In genomic region chr10:75439211-75439811, GRCm38 (mm10) we compare ENCODE assay signal across 8 mouse cellular contexts. TPM values are rescaled to one million over a fixed set of nuclear protein-coding genes. Genes with fewer than 3 reads are reported as not detected.
DNase-seq lines count a peak whose midpoint lies in the region; ATAC-seq and TF ChIP-seq lines count a peak whose summit lies in the region.

No protein-coding gene starts in this region.

- H3K27ac ChIP-seq in kidney, embryonic 14.5 days (ENCODE audit: low read depth, low read length), result no peak overlapping the region
- no peak overlapping the region for H3K27ac ChIP-seq in embryonic facial prominence, embryonic 11.5 days (replicated peaks; ENCODE audit: low read depth, low read length)
- H3K27ac ChIP-seq in hindbrain, embryonic 13.5 days, result peak overlapping the region; percentile 10; the same call in 1 of the 2 replicates
- H3K27ac ChIP-seq in liver, embryonic 11.5 days (ENCODE audit: low read depth, low read length), result no peak overlapping the region
- H3K27ac ChIP-seq in neural tube, embryonic 15.5 days (replicated peaks), result peak overlapping the region; percentile 39; the same call in 1 of the 2 replicates

- DNase-seq in kidney, adult 9 months, result peak; percentile 61
- no peak for DNase-seq in Patski (ENCODE audit: low read depth, low spot score)
- peak; percentile 55 for DNase-seq in embryonic facial prominence, embryonic 11.5 days (ENCODE audit: low spot score)
- peak; percentile 39 for DNase-seq in liver, embryonic 11.5 days (ENCODE audit: low spot score)
- DNase-seq in T-cell, adult 2 months (ENCODE audit: low spot score), result no peak

- 0 out of 2 replicates have a peak, but pooled peaks cover 4% of the 10 kb centered on the region for H3K4me1 ChIP-seq in kidney, embryonic 14.5 days (ENCODE audit: control insufficient read depth, insufficient read depth, low read length)
- H3K4me1 ChIP-seq in embryonic facial prominence, embryonic 11.5 days (ENCODE audit: control insufficient read depth, insufficient read depth, low read length), result no peaks in the 10 kb centered on the region
- H3K4me1 ChIP-seq in hindbrain, embryonic 13.5 days (replicated peaks), result peaks cover 17% of the 10 kb centered on the region
- no peaks in the 10 kb centered on the region; the same call in 1 of the 2 replicates for H3K4me1 ChIP-seq in liver, embryonic 11.5 days (replicated peaks; ENCODE audit: control insufficient read depth, insufficient read depth, low read length)
- H3K4me1 ChIP-seq in neural tube, embryonic 15.5 days, result peaks cover 8% of the 10 kb centered on the region; the same call in 1 of the 2 replicates

- H3K36me3 ChIP-seq in kidney, embryonic 14.5 days (ENCODE audit: control insufficient read depth, insufficient read depth, low read length), result no peaks in the 10 kb centered on the region
- no peaks in the 10 kb centered on the region for H3K36me3 ChIP-seq in embryonic facial prominence, embryonic 11.5 days (replicated peaks; ENCODE audit: control insufficient read depth, insufficient read depth, low read depth, low read length)
- no peaks in the 10 kb centered on the region for H3K36me3 ChIP-seq in hindbrain, embryonic 13.5 days
- H3K36me3 ChIP-seq in liver, embryonic 11.5 days (ENCODE audit: control insufficient read depth, insufficient read depth, low read length), result no peaks in the 10 kb centered on the region
- no peaks in the 10 kb centered on the region for H3K36me3 ChIP-seq in neural tube, embryonic 15.5 days

- no peaks in the 10 kb centered on the region for H3K27me3 ChIP-seq in kidney, embryonic 14.5 days (ENCODE audit: control insufficient read depth, insufficient read depth, low read length)
- H3K27me3 ChIP-seq in Patski, result no peaks in the 10 kb centered on the region
- H3K27me3 ChIP-seq in embryonic facial prominence, embryonic 11.5 days (ENCODE audit: control insufficient read depth, insufficient read depth, low read length), result no peaks in the 10 kb centered on the region
- H3K27me3 ChIP-seq in hindbrain, embryonic 13.5 days, result 0 out of 2 replicates have a peak, but pooled peaks cover 7% of the 10 kb centered on the region
- H3K27me3 ChIP-seq in liver, embryonic 11.5 days (replicated peaks; ENCODE audit: control insufficient read depth, insufficient read depth, low read length), result no peaks in the 10 kb centered on the region
- no peaks in the 10 kb centered on the region for H3K27me3 ChIP-seq in neural tube, embryonic 15.5 days (replicated peaks)

- no peaks in the 10 kb centered on the region for H3K9me3 ChIP-seq in kidney, embryonic 14.5 days (ENCODE audit: control insufficient read depth, low read length)
- H3K9me3 ChIP-seq in embryonic facial prominence, embryonic 11.5 days (replicated peaks; ENCODE audit: control insufficient read depth, low read length), result no peaks in the 10 kb centered on the region
- H3K9me3 ChIP-seq in hindbrain, embryonic 13.5 days, result no peaks in the 10 kb centered on the region
- H3K9me3 ChIP-seq in liver, embryonic 11.5 days (ENCODE audit: control insufficient read depth, low read length), result no peaks in the 10 kb centered on the region
- H3K9me3 ChIP-seq in neural tube, embryonic 15.5 days (replicated peaks), result no peaks in the 10 kb centered on the region

- ATAC-seq in kidney, embryonic 14.5 days (ENCODE audit: low FRiP score, low TSS enrichment), result no peak
- no peak for ATAC-seq in Patski
- 0 out of 2 replicates have a peak, but pooled peaks have one; percentile 45 for ATAC-seq in embryonic facial prominence, embryonic 11.5 days (replicated peaks; ENCODE audit: insufficient number of reproducible peaks, low FRiP score, low TSS enrichment, low read depth)
- ATAC-seq in hindbrain, embryonic 13.5 days (ENCODE audit: low FRiP score), result peak; percentile 33
- ATAC-seq in liver, embryonic 11.5 days (replicated peaks; ENCODE audit: low FRiP score), result 0 out of 2 replicates have a peak, but pooled peaks have one; percentile 24
- ATAC-seq in neural tube, embryonic 15.5 days (ENCODE audit: low FRiP score), result 0 out of 2 replicates have a peak, but pooled peaks have one; percentile 25

- CTCF ChIA-PET in Patski (lab: Charles Lee), result interaction anchor here (0.8 to 3.6 kb wide), 14 partner anchors 11 to 174 kb away, joined by 3 to 28 read pairs (median 4); no protein-coding TSS in a partner anchor

- H3K9ac ChIP-seq in kidney, embryonic 14.5 days (ENCODE audit: low read depth, low read length), result no peak overlapping the region
- H3K9ac ChIP-seq in embryonic facial prominence, embryonic 11.5 days (replicated peaks; ENCODE audit: low read length), result no peak overlapping the region
- no peak overlapping the region for H3K9ac ChIP-seq in hindbrain, embryonic 13.5 days
- no peak overlapping the region for H3K9ac ChIP-seq in liver, embryonic 11.5 days (ENCODE audit: low read depth, low read length)
- no peak overlapping the region for H3K9ac ChIP-seq in neural tube, embryonic 15.5 days (replicated peaks)

- no peak overlapping the region for H3K4me3 ChIP-seq in kidney, embryonic 14.5 days (ENCODE audit: low read length)
- no peak overlapping the region for H3K4me3 ChIP-seq in embryonic facial prominence, embryonic 11.5 days (ENCODE audit: low read depth, low read length)
- no peak overlapping the region for H3K4me3 ChIP-seq in hindbrain, embryonic 13.5 days
- H3K4me3 ChIP-seq in liver, embryonic 11.5 days (ENCODE audit: low read depth, low read length), result no peak overlapping the region
- H3K4me3 ChIP-seq in neural tube, embryonic 15.5 days (replicated peaks), result no peak overlapping the region

- peak; percentile 93 for TF ChIP-seq CTCF in Patski (IDR thresholded peaks at IDR 0.05)

- 50% methylated on average over 7 of the region's 7 CpGs for WGBS in kidney, embryonic 14.5 days
- WGBS in embryonic facial prominence, embryonic 11.5 days, result 47% methylated on average over 7 of the region's 7 CpGs
- 43% methylated on average over 7 of the region's 7 CpGs for WGBS in hindbrain, embryonic 13.5 days
- 54% methylated on average over 7 of the region's 7 CpGs for WGBS in liver, embryonic 11.5 days
- WGBS in neural tube, embryonic 15.5 days, result 48% methylated on average over 7 of the region's 7 CpGs

- in situ Hi-C loops in Patski (cut with MboI; ENCODE audit: low pct_unique_long_range_greater_than_20kb), result loop anchor here (5.0 to 25.0 kb wide), 5 partner anchors 48 to 377 kb away; partner anchors contain the start of genes Adora2a and Bcr

- POLR2A ChIA-PET in Patski (lab: Charles Lee), result no interaction called here

- no peak overlapping the region for H3K4me2 ChIP-seq in kidney, embryonic 14.5 days (replicated peaks; ENCODE audit: low read depth, low read length)
- H3K4me2 ChIP-seq in embryonic facial prominence, embryonic 11.5 days (ENCODE audit: low read depth, low read length), result no peak overlapping the region
- no peak overlapping the region for H3K4me2 ChIP-seq in hindbrain, embryonic 13.5 days
- H3K4me2 ChIP-seq in liver, embryonic 11.5 days, result no peak overlapping the region
- H3K4me2 ChIP-seq in neural tube, embryonic 15.5 days, result no peak overlapping the region

RNA-seq across cellular contexts. Expression of gene Upb1, which starts 38.4 kb away (rescaled TPM):
- 0.93 and 1.3 TPM in 2 replicates for polyA plus RNA-seq in kidney, embryonic 14.5 days (2014; fragmentation: Nextera tagmentation; extraction: Ambion mirVana)
- not detected for polyA plus RNA-seq in Patski (2021)
- 0.07 and 0.25 TPM in 2 replicates for polyA plus RNA-seq in embryonic facial prominence, embryonic 11.5 days (2014; fragmentation: Nextera tagmentation; extraction: Ambion mirVana)
- polyA plus RNA-seq in hindbrain, embryonic 13.5 days (2015; fragmentation: Nextera tagmentation; extraction: Ambion mirVana), result 0.09 and 0.10 TPM in 2 replicates
- polyA plus RNA-seq in liver, embryonic 11.5 days (2014; fragmentation: Nextera tagmentation; extraction: Ambion mirVana), result 5.5 and 5.7 TPM in 2 replicates
- polyA plus RNA-seq in neural tube, embryonic 15.5 days (2015; fragmentation: Nextera tagmentation; extraction: Ambion mirVana), result 0.23 and 0.51 TPM in 2 replicates

Comparison
In these comparisons a context has a peak if more than half of its experiments do, and no peak if none do; other contexts are left out.
1. DNase-seq: peak in kidney, adult 9 months (single experiment), embryonic facial prominence, embryonic 11.5 days (single experiment) and liver, embryonic 11.5 days (single experiment); none in Patski (single experiment) and T-cell, adult 2 months (single experiment).
2. ATAC-seq: peak in embryonic facial prominence, embryonic 11.5 days (single experiment), hindbrain, embryonic 13.5 days (single experiment), liver, embryonic 11.5 days (single experiment) and neural tube, embryonic 15.5 days (single experiment); none in kidney, embryonic 14.5 days (single experiment) and Patski (single experiment).
3. H3K27ac ChIP-seq: peak in hindbrain, embryonic 13.5 days (single experiment) and neural tube, embryonic 15.5 days (single experiment); none in kidney, embryonic 14.5 days (single experiment), embryonic facial prominence, embryonic 11.5 days (single experiment) and liver, embryonic 11.5 days (single experiment).